Mouse (Mus musculus) telencephalon, adult 2 months (tissue): ENCODE data around the gene Pkdcc.
A peak's percentile ranks its signal among the peaks of the same experiment; 100 is the strongest.

Source experiments
- DNase-seq: peaks from one replicate; pipeline ENCODE4 v3.0.0-alpha.2; 2011; ENCODE audit warnings: low read depth, low spot score

Gene Pkdcc

DNA sequence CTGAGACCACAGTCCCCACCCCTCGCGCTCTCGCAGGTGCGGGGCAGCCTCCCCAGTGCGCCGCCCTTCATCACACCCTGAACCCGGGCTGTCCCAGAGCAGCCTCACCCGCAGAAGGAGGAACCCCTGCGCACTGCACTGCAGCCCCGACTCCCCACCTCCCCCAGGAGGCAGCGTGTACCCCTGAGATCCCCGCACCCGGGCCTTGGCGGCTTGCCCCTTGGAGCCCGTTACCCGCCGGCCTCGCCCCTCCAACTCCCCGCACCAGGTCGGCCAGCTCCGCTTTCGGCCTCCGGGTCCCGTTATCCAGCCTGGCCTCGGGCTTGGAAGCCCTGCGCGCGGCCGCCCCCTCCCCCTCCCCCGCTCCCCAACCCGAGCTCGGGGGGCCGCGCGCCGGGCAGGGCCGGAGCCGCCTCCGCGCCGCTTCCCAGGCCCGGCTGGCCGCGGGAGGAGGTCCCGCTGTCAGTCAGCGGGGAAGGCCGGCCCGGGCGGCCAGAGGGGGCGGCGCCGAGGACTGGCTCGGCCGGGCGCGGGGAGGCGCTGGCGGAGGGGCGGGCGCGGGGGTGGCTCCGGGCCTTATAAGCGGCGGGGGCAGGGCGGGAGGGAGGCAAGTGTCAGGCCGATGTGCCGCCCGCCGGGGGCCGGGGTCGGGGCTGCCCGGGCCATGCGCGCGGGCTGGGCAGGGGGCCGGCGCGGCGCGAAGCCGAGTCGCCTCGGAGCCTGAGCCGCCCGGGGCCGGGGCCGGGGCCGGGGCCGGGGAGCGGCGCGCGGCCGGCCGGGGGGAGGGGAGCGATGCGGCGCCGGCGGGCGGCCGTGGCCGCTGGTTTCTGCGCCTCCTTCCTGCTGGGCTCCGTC lies at the start of gene Pkdcc:
TSS of gene Pkdcc (plus strand) at position 619 of the 855 bp plus-strand sequence.
- no peak for DNase-seq

GRCm38 (mm10) chr17:83166195-83166594 lies 48.9 kb upstream of the Pkdcc start:
- DNase-seq = no peak

DNA sequence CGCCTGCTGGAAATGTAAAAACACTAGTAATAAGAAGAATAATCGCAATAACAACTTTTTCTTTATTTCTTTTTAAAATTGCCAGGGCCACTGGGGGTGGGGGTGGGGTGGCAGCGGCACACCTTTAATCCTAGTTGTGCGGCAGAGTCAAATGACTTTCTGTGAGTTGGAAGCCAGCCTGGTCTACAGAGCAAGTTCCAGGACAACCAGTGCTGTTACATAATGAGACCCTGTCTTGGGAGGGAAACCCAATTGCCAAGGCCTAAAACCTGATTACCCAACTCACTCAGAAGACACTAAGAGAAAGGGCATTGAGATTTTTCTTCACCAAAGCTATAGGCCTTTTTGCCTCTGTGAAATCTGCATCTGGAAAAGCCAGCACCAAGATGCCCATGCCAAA lies 38.9 kb upstream of the Pkdcc start:
- DNase-seq = no peak

DNA sequence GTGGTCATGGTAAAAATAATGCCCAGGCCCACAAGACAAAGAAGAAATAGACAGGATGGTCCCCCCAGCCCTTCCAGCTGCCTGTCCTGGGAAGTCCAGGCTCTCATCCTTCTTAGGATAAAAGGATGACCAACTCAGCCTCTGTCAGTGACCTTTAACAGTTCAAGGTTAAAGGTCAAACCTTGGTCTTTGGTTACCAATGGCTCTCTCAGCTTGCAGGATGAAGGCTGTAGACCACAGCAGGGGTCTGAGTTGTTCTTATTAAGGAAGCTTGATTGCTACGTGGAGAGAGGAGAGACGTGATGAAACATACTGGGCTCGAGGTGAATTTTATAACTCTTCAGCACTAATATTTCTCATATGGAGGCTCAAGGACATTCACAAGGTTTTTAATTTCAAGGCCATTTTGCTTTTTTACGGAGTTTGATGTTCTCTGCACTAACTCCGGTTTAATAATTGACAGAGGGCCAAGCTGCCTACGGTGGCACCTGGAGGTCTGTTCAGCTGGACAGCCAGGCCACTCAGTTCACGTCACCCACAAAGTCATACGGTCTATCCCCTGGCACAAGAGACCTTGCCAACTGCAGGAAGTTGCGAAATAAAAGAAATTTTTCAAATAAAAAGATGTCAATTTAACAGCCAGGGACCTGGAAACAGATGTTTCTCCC lies 36.5 kb upstream of the Pkdcc start:
- DNase-seq = no peak

DNA sequence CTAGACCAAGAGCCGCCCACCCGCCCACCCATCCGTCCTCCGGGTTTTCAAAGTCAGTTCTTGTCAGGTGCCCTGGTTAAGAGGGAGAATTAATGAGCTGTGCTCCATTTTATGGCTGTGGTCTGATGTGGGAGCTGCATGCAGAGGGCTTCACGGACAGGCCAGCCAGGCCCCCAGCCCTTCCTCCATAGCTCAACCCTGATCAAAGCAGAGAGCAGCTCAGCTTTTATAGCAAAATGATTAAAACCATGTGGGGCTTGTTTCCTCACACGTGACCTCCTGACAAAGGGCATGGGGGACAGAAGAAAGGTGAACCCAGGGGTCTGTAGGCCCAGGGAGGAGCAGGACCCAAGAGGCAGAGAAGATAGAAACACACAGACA lies 36.0 kb upstream of the Pkdcc start:
- no peak for DNase-seq

- no peak for DNase-seq
These were observed 35.5 kb upstream of the Pkdcc start for GRCm38 (mm10) chr17:83179569-83179968.

DNA sequence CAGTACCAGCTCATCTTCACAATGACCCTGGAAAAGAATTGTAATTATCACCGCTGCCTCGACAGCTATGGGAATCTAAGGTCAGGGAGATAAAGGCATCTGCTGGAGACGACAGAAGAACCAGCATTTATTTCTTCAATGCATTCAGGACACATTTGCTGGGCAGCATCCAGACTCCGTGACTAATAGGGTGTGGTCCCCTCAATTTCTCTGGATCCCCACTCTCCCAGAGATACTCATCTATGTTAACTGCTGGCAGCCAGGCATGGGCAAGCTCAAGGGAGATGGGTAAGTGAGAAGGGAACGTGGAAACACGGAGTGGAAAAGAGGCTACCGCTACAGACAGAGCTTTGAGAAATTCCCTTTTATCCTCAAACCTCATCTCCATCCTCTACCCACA lies 34.0 kb upstream of the Pkdcc start:
- DNase-seq = no peak

DNA sequence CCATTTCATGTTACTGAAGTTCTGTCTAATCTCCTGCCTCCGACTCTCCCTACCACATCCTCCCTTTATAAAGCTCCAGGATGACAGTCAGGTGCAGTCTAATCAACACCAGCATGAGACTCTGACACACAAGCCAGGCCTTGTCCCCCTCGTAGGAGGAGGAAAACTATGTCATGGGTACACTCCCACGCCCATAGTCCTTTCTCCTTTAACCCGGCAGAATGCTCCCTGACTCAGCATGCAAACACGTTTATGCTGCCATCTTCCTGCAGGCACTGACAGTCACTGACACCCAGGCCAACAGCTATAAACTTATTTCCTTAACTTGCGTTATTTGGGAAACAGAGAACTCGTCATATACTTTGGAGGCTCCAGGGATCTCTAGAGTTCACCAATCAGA lies 33.5 kb upstream of the Pkdcc start:
- no peak for DNase-seq

DNA sequence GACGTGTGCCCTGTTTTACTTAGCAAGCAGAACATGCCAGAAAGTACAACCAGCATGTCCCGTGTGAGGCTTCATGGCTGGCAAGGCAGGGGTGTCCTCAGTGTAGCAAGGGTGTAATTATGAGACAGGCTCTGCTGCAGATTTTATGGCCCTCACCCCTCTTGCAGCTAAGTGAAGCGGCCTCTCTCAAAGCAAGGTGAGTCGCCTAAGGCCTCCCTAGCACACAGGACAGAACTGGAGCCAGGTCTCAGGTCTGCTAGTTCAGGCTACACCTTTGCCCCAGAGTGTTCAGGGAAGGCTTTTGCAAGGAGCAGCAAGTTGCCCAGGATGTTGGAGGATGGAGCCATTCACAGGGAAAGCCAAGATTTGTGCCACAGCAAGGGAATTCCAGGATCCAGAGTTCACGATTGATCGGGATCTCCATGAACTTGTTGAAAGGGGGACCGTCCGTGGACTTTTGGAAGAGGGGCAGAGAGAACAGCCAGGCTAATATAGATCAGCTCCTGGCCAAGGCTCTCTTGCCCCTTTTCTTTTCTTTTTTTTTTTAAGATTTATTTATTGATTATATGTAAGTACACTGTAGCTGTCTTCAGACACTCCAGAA lies 32.9 kb upstream of the Pkdcc start:
- no peak for DNase-seq

GRCm38 (mm10) chr17:83182780-83183179 lies 32.3 kb upstream of the Pkdcc start:
- DNase-seq = no peak

DNA sequence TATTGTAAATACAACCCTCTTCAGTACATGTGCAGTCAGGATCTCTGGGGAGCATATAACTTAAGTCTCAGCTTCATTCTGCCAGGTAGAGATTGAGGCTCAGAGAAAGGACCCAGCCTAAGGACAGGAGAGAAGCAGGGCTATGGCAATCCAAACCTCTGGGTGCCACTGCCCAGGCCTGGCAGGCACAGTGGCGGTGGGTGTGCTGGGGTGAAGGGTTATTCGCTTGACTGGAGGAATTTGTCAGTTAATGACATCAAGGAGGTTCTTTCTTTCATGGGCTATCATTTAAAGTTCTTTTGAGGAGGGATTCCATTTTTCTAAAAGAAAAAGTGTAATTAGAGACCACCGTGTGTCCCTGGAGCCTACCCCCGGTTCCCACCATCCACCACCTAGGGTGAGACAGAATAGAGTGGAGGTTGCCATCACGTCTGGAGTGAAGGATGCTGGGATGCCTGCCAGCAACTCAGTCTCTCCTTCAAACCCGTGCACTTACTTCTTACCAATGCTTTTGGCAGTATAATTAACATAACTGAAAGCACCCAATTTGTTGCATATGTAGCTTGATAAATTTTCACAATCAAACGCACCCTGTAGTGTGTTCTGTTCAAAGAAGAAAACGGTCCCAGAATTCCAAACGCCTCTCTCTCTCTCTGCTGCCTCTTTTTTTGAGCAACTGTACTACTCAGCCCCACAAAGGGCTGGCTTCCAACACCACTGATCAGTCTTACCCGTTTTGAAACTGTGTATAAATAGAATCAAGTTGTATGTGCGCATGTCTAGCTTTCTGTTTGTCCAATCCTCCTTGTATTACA lies 27.1 kb upstream of the Pkdcc start:
- peak; percentile 29 for DNase-seq

DNA sequence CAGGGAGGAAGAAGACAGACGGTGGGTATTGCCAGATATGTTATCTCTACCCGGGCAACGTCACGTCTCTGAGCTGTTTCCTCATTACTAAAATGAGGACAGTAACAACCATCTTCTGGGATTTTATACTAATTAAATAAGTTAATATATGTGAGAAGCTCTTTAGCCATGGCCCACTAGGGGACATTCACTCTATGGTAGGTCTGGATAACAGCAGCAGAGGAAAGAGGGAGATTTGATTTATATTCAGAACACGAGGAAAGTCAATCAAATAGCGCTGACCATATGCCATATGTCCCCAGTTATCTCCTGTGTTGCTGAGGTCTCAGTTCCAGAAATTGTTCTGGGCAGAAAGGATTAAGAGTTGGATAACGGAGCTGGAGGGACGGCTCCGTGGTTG lies 24.3 kb upstream of the Pkdcc start:
- no peak for DNase-seq

DNA sequence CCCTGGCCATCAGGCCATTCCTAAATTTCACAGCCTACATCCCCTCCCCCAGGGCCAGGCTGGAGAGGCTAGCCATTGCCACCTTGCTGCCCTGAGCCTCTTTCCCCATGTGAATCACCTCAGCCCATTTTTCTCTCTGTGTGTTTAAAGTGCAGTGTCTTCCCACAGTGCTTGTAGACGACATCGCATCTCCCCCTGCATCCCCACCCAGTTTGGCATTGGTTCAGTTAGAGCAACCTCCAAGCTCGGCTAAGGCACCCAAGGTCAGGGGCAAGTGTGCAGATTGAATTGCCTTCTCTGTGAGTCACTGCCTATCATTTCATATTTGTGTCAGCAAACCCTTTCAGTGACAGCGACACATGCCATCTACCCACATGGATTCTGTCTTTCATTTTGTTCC lies 20.6 kb upstream of the Pkdcc start:
- no peak for DNase-seq

DNA sequence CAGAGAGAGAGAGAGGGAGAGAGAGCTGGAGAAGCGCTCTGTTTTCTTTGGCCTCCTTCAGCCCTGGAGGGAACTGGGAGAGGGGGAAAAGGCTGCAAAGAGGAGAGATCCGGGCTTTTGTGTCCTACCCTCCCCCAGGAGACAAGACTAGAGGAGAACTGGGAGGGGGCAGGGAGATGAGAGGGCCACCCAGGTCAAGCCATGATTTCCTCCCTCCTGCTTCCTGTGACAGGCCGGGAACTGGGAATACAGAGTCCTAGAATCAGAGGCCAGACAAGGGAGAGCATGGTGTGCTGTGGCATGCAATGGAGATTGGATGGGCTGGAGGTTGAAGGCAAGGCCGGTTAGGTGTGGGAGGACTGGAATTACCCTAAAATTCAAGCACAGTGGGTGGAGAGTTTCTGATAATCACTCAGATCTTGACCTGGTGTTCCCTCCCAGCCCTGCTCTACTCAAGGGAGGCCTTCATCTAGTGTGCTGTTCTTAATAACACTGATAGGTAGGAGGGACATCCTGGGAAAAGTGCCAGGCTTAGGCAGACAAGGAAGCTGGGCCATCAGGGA lies 17.6 kb upstream of the Pkdcc start:
- DNase-seq = no peak

DNA sequence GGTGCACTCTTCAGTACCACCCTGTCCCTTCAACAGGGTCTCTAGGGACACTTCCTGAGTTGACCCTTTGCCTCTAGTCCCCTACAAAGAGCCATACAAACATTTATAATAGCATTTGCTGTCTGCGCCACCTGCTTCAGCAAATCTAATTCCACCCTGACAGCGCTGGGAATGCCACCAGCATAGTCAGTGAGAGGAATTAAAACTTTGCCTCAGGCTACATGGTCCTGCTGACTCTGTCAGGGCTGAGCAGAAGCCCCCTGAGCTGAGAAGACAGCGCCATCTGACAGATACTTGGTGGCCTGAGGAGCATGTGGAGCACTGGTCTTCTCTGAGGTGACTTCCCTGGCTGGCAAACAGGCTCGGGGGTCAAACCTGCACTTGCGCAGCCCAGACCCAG lies 14.6 kb upstream of the Pkdcc start:
- no peak for DNase-seq

- no peak for DNase-seq
These were observed 13.8 kb upstream of the Pkdcc start for GRCm38 (mm10) chr17:83201257-83201656.

DNA sequence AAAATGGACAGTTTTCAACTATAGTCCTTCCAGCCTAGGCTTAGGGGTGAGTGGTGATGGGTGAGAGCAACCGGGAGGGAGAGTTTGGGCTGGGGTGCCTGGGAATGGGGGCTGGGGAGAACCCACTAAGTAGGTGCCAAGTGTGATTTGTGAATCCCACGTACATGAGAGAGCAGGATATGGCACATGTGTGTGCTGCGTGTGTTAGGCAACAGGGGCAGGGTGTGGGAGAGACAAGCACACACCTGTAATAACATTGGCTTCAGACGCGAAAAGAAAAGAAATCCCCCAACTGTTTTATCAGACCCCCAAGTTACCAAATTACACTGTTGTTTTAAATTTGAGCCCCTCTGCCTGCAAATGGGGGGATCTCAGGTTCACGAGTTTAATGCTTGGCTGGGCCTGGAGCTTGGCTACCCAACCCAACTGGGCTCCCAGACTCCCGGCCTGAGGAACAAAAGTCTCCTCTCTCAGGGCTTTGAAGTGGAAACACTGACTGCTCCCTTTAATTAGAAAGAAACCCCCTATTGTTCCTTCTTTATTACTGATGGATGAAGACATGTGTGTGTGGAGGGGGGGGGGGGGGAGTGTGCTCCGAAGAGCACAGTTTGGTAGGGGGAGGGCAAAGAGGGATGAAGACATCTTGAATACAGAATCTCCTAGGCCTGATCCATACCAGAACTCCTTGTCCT lies 11.3 kb upstream of the Pkdcc start:
- no peak for DNase-seq

- no peak for DNase-seq
These were observed 7.8 kb upstream of the Pkdcc start for GRCm38 (mm10) chr17:83207296-83207695.

GRCm38 (mm10) chr17:83208455-83208854 lies 6.6 kb upstream of the Pkdcc start:
- no peak for DNase-seq

DNA sequence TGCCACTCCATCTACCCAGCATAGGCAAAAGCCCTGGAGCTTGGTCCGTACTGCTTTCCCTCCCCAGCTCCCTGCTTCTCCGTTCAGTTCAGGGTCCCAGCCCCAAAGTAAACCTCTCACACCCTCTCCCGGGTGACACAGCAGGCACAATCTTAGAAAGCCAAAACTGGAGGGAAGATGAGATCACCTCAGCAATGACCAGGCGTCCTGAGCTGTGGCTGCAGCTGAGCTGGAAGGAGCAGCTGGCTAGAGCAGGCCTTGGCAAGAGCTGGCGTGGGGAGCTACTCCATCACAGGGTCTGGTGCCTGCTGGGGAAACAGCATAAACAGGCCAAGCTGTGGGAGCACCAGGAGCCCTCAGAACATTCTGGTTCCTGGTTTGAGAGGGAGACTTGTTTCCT lies 4.6 kb upstream of the Pkdcc start:
- no peak for DNase-seq

DNA sequence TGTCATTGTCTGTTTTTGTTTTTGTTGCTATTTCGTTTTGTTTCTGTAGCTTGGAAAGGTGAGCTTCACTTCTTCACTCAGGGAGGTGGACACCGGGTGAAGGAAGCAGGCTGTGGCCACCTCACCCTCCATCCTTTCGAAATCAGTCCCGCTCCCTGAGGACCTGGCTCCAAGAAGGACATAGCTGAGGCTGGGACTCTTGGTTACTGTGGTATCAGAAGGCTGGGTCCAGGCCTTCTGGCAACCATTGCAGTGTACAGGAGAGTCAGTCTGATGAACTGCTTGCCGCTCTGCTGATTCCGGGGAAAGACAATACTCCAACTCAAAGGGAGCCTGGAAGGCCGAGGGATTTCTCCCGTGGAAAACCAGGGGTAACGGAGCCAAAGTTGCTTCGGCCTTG lies 3.9 kb upstream of the Pkdcc start:
- DNase-seq = no peak
